Mouse (Mus musculus): Measurements from ENCODE around the gene Senp1.

DNA sequence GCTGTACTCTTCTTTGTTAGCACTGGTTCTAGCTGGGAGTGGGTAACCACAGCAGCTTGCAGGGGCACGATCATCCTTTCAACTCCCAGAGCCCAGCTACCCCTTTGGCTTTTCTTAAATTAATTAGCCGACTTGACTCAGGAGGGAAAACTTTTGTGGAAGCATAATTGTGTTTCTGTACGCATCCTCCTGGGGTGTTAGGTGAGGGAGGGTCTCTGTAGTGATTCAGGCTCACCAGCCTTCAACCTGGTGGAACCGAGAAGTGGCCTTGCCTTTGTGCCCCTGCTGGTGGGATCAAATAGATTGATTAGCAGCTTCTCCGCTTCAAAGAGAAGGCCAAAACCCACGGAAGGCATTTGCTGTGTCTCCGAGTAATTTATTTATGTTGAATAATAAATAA, 93.6 kb downstream of the Senp1 start:
- TF ChIP-seq CTCF (IDR thresholded peaks at IDR 0.05; ENCODE audit: borderline replicate concordance, insufficient read depth, low read length), result no peak
- no peak for TF ChIP-seq POLR2A (IDR thresholded peaks at IDR 0.05; ENCODE audit: low read depth, low read length)
